9 mouse cellular contexts compared by ENCODE assay signal in genomic region chr2:105397446-105398211, GRCm38 (mm10). TPM values are rescaled to one million over a fixed set of nuclear protein-coding genes. Genes with fewer than 3 reads are reported as not detected.
DNase-seq lines count a peak whose midpoint lies in the region; ATAC-seq and TF ChIP-seq lines count a peak whose summit lies in the region.
"Had no signal": no experiment of that assay in that cellular context is flagged by ENCODE, and none has a peak within 500 bp of the region (broad histone marks: within the 10 kb centered on the region; RNA-seq: fewer than 3 reads in every experiment).

No protein-coding gene starts in this region.

- no peak for TF ChIP-seq EP300 in lung, postnatal 0 days (IDR thresholded peaks at IDR 0.05)

- H3K4me1 ChIP-seq in lung, postnatal 0 days (ENCODE audit: insufficient read depth, low read depth, low read length), result peaks cover 5% of the 10 kb centered on the region; the same call in 1 of the 2 replicates
- H3K4me1 ChIP-seq in embryonic fibroblast, embryonic 13.5 days (ENCODE audit: control insufficient read depth, insufficient read depth, low read length), result peaks cover 3% of the 10 kb centered on the region; the same call in 1 of the 2 replicates
- H3K4me1 ChIP-seq in limb, embryonic 13.5 days, result peaks cover 29% of the 10 kb centered on the region
- H3K4me1 ChIP-seq in stomach, embryonic 15.5 days, result peaks cover 26% of the 10 kb centered on the region

- no peaks in the 10 kb centered on the region for H3K27me3 ChIP-seq in lung, postnatal 0 days (replicated peaks; ENCODE audit: insufficient read depth, low read length)
- H3K27me3 ChIP-seq in limb, embryonic 13.5 days, result no peaks in the 10 kb centered on the region
- H3K27me3 ChIP-seq in stomach, embryonic 15.5 days (replicated peaks), result no peaks in the 10 kb centered on the region

- H3K4me2 ChIP-seq in lung, postnatal 0 days (replicated peaks; ENCODE audit: low read depth, low read length), result peak overlapping the region; percentile 83
- peak overlapping the region; percentile 79 for H3K4me2 ChIP-seq in limb, embryonic 13.5 days (replicated peaks)
- H3K4me2 ChIP-seq in stomach, embryonic 15.5 days, result peak overlapping the region; percentile 65

- no peaks in the 10 kb centered on the region for H3K36me3 ChIP-seq in lung, postnatal 0 days (ENCODE audit: insufficient read depth, low read length)
- H3K36me3 ChIP-seq in limb, embryonic 13.5 days, result peaks cover 35% of the 10 kb centered on the region
- H3K36me3 ChIP-seq in stomach, embryonic 15.5 days, result peaks cover 11% of the 10 kb centered on the region

- H3K9ac ChIP-seq in lung, postnatal 0 days (replicated peaks; ENCODE audit: low read depth), result no peak overlapping the region
- H3K9ac ChIP-seq in limb, embryonic 13.5 days, result peak overlapping the region; percentile 96
- H3K9ac ChIP-seq in stomach, embryonic 15.5 days, result peak overlapping the region; percentile 86

- DNase-seq in lung, postnatal 0 days (ENCODE audit: low spot score), result no peak
- no peak for DNase-seq in lung, postnatal 25 days (ENCODE audit: low spot score)
- no peak for DNase-seq in ovary, postnatal 10 days (ENCODE audit: low spot score)
- DNase-seq in cerebellum, adult 18-20 months, result no peak
- no peak for DNase-seq in cerebellum, adult 8-10 months
- DNase-seq: adrenal gland, postnatal 25 days had no signal

- TF ChIP-seq POLR2A in embryonic fibroblast, embryonic 13.5 days (IDR thresholded peaks at IDR 0.05; ENCODE audit: low read depth, low read length), result no peak

- ATAC-seq in lung, postnatal 0 days, result no peak
- no peak for ATAC-seq in limb, embryonic 13.5 days (ENCODE audit: low FRiP score, low read depth)
- no peak for ATAC-seq in stomach, embryonic 15.5 days (ENCODE audit: insufficient read depth, low FRiP score, low read depth)

- WGBS in lung, postnatal 0 days, result 39% methylated on average over 5 of the region's 5 CpGs
- 35% methylated on average over 5 of the region's 5 CpGs for WGBS in limb, embryonic 13.5 days
- WGBS in stomach, embryonic 15.5 days, result 36% methylated on average over 5 of the region's 5 CpGs

- no peak for TF ChIP-seq CTCF in lung, postnatal 0 days (IDR thresholded peaks at IDR 0.05)
- no peak for TF ChIP-seq CTCF in embryonic fibroblast, embryonic 13.5 days (IDR thresholded peaks at IDR 0.05; ENCODE audit: borderline replicate concordance, insufficient read depth, low read length)

- H3K27ac ChIP-seq in lung, postnatal 0 days (ENCODE audit: low read length), result no peak overlapping the region
- no peak overlapping the region for H3K27ac ChIP-seq in embryonic fibroblast, embryonic 13.5 days (ENCODE audit: insufficient read depth, low read length)
- H3K27ac ChIP-seq in limb, embryonic 13.5 days, result no peak overlapping the region
- H3K27ac ChIP-seq in stomach, embryonic 15.5 days, result peak overlapping the region; percentile 96; the same call in 1 of the 2 replicates

- peak overlapping the region; percentile 85; the same call in 1 of the 2 replicates for H3K4me3 ChIP-seq in lung, postnatal 0 days (ENCODE audit: low read depth, low read length)
- peak overlapping the region; percentile 88 for H3K4me3 ChIP-seq in embryonic fibroblast, embryonic 13.5 days (ENCODE audit: insufficient read depth, low read length)
- H3K4me3 ChIP-seq in limb, embryonic 13.5 days, result peak overlapping the region; percentile 93
- peak overlapping the region; percentile 86 for H3K4me3 ChIP-seq in stomach, embryonic 15.5 days (replicated peaks)

- no peaks in the 10 kb centered on the region for H3K9me3 ChIP-seq in lung, postnatal 0 days (ENCODE audit: low read length)
- H3K9me3 ChIP-seq in limb, embryonic 13.5 days, result no peaks in the 10 kb centered on the region
- H3K9me3 ChIP-seq in stomach, embryonic 15.5 days, result no peaks in the 10 kb centered on the region

RNA-seq across cellular contexts. Expression of gene Rcn1, which starts 1.5 kb away (rescaled TPM):
- polyA plus RNA-seq in lung, postnatal 0 days (2015; fragmentation: Nextera tagmentation; extraction: Ambion mirVana), result 60.1 and 62.4 TPM in 2 replicates
- 262 and 290 TPM in 2 replicates for polyA plus RNA-seq in embryonic fibroblast, embryonic 13.5 days (2011; ENCODE audit: insufficient read length, low read depth, missing spikeins)
- polyA plus RNA-seq in limb, embryonic 13.5 days (2015; fragmentation: Nextera tagmentation; extraction: Ambion mirVana), result 242 and 250 TPM in 2 replicates
- 146 and 159 TPM in 2 replicates for polyA plus RNA-seq in stomach, embryonic 15.5 days (2015; fragmentation: Nextera tagmentation; extraction: Ambion mirVana)
